Mouse (Mus musculus): ENCODE results near the gene Fgfr2.

- TF ChIP-seq E2F4 (IDR thresholded peaks at IDR 0.05; ENCODE audit: insufficient read depth), result no peak
- no peak for TF ChIP-seq MYOD1 (IDR thresholded peaks at IDR 0.05; ENCODE audit: control insufficient read depth in 1 of 3, insufficient read length in 2 of 3, low read depth in 2 of 3)
- TF ChIP-seq POLR2A (IDR thresholded peaks at IDR 0.05; ENCODE audit: insufficient read length, low read depth), result no peak
- no peak for TF ChIP-seq TCF12 (IDR thresholded peaks at IDR 0.05; ENCODE audit: insufficient read depth, poor library complexity, severe bottlenecking)
- no peak for TF ChIP-seq TCF3 (IDR thresholded peaks at IDR 0.05; ENCODE audit: insufficient read length, low read depth)
- no peak for TF ChIP-seq MYOG (IDR thresholded peaks at IDR 0.05; ENCODE audit: control insufficient read depth in 1 of 3, insufficient read depth in 1 of 3, insufficient read length in 2 of 3, low read depth in 2 of 3)
- TF ChIP-seq MAX (IDR thresholded peaks at IDR 0.05; ENCODE audit: low read depth), result no peak
- TF ChIP-seq USF1 (IDR thresholded peaks at IDR 0.05; ENCODE audit: low read depth), result no peak
- TF ChIP-seq POLR2AphosphoS2 (IDR thresholded peaks at IDR 0.05; ENCODE audit: insufficient read length, low read depth), result no peak
These were observed 1156.1 kb downstream of the Fgfr2 start for GRCm38 (mm10) chr7:131966916-131967494.
